Mouse (Mus musculus) c-Kit-positive CD71-negative TER-119-negative erythroid progenitor cells, embryonic 14.5 days (primary cell): Measurements from ENCODE around the gene Syngr4.
A peak's percentile ranks its signal among the peaks of the same experiment; 100 is the strongest.
"Not testable (repeated sequence)": the region's sequence is repeated elsewhere in the genome, so short reads cannot be mapped to it uniquely, and the experiment has no call there.

ENCODE experiments used
- DNase-seq: peaks from one replicate; pipeline ENCODE4 v3.0.0-alpha.2; 2013; ENCODE audit warnings: low read depth

Syngr4 gene

DNA sequence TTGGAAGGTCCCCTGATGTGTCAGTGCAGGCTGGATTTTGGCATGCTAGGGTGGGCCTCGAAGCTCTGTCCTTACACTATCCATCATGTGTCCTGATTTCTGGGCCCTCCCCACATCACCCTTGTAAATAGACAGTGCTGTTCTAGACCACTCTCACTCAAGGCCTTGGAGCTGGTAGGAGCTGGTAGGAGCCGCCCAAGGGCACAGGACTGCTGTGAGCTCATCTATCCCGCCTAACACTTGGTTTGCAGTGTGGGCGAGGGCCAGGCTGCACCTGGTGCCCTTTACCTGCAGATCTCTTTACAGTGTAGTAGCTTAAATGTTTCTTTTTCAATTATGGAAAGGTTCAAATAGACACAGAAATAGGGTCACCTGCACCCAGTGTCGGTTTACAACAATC is 18.5 kb upstream of the Syngr4 start:
- no peak for DNase-seq

DNA sequence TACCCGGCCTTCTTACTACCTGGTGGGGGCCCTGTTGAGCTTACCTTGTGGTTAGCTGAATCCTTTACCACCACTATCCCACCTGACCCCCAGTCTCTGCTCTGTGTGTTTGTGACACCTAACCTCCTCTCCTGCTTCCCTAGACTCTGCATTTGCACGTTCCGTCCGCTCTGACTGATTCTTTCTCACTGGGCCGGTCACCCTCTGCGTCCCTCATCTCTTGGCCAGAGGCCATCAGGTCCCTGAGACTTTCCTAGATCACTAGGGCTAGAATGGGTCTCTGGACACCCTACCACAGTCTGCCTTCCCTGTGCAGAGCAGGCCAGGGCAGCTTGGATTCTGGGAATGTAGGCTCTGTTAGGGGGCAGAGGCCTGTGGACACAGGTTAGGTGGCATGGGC is 17.6 kb upstream of the Syngr4 start:
- no peak for DNase-seq

DNA sequence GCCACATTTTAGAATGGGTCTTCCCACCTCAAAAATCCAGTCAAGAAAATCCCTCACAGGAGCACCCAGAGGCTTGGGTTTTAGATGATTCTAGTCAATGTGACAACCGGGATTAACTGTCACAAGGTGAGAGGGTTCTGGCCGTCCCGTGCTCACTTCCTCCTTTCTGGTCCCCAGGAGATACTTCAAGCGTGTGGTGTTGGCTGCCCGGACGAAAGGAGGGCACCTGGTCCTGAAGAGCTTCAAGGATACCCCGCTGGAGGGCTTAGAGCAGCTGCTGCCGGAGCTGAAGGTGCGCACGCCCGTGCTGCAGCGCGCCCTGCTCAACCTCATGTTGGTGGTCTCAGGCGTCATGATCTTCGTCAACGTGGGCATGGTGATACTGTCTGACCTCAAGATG is 12.6 kb upstream of the Syngr4 start:
- no peak for DNase-seq

DNA sequence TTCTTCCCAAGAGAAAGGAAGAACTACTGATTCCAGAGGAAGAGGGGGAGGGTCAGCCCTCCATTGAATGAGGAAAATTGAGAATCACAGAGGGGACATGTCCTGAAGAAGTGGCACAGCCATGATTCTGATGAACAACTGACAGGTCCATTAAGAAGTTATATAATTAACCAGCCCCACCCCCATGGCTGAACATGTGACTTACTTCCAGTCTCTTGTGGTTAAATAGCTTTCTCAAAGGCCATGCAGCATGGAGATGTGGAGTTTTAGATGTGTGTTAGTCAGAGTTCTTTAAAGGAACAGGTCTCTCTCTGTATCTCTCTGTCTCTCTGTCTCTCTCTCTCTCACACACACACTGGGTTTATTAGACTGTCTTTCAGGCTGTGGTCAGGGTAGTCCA is 11.9 kb upstream of the Syngr4 start:
- no peak for DNase-seq

DNA sequence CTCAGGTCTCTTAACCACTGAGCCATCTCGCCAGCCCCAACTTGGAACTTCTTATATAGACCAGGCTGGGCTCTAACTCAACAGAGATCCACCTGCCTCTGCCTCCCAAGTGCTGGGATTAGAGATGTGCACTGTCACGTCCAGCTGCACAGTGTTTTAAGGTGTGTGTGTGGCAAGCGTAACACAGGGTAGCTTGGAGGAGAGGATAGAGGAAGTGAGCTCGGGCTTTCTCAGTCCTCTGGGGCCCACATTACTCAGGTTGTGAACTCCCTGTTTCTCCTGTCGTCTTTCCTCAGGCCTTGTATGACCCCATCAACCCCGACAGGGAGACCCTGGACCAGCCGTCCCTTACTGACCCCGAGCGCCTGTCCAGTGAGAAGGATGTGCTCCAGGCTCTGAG is 10.1 kb upstream of the Syngr4 start:
- no peak for DNase-seq

DNA sequence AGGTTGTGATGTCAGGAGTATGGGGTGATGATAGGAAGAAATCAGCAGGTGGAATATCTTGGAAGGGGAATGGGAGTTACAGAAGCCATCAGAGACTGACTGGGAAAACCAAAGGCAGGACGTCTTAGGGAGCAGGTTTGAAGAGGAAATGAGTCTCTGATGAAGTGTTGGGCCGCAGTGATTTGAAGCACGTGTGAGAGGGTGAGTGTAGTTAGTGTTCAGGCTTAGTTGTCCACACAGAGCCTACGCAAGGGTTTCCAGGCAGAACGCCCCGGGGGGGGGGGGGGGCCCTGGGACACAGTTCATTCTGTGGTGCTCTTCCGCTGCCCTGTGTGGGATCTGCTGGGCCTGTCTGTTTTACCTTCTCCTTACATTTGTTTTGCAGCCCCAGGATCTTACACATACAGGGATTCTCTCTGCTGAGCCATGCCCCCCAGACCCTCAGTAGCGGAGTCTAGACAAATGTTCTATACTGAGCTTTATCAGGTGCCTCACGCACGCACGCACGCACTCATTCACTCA is 6.0 kb upstream of the Syngr4 start:
- DNase-seq: no peak

DNA sequence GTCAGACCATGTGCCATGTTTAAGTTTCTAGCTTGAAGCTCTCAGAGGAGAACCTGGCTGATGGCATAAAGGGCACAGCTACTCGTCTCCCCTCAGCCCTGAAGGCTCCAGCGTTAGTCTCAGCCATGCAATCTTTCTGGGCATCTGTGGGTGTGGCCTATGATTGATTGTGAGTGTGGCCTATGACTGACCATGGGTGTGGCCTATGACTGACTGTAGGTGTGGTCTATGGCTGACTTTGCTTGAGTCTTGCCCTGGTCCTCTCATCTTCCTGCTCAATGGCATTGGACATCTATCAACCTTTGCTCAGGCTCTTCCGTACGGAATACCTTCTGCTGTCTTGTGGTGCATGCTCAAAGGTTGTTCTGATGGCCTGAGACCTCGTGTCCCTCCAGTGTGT is 5.0 kb upstream of the Syngr4 start:
- peak; percentile 62 for DNase-seq

DNA sequence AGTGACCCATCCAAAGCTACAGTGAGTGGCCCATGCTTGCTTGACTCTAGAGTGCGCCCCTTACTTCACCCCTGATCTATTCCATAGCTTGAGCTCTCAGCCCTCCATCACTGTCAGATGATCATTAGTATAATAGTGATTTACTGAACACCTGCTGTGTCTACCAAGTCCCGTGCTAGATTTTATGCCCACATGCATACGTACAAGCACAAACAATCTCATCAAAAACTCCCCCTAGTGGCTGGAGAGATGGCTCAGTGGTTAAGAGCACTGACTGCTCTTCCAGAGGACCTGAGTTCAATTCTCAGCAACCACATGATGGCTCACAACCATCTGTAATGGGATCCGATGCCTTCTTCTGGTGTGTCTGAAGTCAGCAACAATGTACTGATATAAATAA is 1.6 kb upstream of the Syngr4 start:
- DNase-seq: not testable (repeated sequence)

DNA sequence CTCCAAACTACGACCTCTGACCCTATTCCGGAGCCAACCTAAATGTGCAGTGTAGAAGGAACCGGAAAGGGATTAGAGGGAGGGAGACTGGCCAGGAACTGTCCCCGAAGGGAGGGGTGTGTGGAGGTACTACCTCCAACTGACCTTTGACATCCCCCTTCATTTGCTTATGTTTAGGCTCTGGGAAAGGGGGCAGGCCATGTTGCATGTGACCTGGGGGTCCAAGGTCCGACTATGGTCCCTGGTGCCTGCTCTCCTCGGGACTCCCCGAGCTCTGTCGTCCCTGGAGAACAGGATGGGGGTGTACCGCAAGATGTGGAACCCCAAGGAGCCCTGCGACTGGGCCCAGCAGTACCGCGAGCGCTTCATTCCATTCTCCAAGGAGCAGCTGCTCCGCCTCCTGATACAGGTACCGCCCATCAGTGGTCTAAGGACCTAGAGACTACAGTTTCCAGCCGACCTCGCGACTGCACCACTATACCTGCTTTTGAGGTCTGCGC is 794 bp upstream of the Syngr4 start:
- no peak for DNase-seq

DNA sequence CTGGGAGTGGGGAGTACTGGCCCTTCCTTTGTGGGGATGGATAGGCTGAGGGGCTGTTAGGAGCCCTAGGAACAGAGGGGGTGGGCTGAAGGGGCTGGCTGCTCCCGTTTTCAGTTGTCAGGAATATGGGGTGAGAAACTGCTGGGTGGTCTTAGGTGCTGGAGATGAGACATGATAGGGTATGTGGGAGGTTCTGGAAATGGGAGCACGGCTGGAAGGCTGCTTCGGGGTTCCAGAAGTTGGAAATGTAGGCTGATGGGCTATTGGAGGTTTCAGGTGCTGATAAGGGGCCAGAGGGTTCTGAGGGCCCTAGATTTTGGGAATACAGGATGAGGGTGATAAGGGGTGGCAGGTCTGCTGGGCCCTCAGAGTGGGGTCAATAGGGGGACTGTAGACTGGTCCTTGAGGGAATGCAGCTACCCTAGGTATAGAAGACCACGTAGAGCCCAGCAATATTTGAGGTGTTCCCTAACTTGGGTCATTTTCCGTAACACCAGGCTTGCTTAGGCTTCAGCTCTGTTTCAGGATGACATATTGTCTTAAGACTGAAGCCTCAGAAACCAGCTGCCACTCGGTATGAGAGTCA is 490 bp downstream of the Syngr4 start:
- DNase-seq: no peak

DNA sequence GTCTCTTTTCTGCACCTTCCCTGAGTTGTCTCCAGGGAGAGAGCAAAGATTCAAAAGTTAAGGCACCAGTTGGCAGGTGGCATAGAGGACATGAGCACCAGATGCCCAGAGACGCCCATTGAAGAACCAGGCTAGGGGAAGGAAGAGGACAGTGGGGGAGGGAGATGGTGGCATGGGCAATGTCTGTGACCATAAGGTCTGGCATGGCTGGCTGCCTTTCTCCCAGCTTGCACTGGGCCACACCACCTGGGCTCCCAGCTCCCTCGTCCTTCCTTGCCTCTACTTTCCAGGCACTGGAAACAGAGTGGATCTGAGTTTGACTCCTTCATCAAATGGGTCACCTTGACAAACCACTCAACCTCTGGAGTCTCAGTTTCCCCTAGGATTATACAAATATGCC is 3.9 kb downstream of the Syngr4 start:
- no peak for DNase-seq

DNA sequence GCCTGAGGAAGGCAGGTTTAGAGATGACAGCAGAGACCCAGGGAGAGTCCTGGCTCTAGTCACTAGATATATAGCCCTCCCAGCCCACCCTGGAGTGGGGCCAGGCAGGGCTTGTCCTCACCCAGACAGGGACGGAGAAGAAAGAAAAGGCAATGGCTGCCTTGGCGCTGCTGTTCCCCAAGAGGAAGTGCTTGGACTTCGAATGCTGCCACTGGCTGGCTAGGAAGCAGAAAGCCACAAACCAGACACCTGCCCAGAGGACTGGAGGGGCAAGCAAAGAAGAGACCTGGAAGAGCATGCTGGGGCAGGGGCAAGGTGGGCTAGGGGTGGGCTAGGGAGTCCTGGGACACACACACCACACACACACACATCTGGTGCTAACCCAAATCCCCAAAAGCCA is 9.3 kb downstream of the Syngr4 start:
- no peak for DNase-seq

DNA sequence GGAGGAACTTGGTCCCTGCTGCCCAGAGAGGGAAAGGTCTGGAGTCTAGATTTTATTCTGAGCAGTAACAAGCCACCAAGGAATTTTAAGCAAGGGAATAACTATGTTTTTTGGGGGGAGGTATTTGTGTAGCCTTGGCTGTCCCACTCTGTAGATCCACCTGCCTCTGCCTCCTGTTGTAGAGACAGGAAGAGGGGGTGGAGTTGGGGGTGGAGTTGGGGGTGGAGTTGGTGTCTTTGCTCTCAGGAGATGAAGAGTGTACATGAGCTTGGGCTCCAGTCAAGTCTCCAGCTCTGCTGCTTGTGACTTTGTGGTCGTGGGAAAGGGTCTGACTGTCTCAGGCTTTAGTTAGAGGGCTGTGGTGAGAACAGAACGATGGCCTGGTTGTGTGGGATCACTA is 15.5 kb downstream of the Syngr4 start:
- no peak for DNase-seq

DNA sequence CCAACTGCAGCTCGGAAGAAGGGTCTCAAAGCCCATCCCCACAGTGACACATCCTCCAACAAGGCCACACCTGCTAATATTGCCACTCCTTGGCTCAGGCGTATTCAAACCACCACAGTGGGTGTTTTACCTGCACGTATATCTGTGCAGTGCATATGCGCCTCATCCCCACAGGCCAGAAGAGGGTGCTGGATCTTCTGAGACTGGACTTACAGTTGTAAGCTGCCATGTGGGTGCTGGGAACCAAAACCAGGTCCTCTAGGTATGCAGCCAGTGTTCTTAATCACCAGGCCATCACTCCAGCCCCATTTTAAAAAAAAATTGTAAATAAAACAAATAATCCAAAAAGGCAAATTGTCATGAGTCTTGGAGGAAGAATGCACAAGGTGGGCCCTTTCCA is 16.0 kb downstream of the Syngr4 start:
- DNase-seq: no peak

DNA sequence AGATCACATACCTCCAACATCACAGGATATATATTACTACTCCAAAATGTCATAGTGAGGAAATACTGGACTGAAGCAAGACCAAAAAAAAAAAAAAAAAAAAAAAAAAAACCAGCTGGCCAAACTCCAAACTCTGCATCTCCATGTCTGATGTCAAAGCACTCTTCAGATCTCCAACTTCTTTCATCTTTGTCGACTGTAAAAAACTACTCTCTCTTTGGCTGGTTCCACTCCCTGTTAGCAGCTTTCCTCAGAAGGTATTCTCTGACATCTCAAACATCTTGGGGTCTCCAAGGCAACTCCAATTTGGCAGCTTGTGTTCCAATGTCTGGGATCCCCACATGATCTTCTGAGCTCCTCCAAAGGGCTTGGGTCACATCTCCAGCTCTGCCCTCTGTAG is 18.2 kb downstream of the Syngr4 start, which contains the start of gene Grin2d:
Gene Grin2d (minus strand): TSS at position 101 of the 400 bp plus-strand sequence.
- not testable (repeated sequence) for DNase-seq

DNA sequence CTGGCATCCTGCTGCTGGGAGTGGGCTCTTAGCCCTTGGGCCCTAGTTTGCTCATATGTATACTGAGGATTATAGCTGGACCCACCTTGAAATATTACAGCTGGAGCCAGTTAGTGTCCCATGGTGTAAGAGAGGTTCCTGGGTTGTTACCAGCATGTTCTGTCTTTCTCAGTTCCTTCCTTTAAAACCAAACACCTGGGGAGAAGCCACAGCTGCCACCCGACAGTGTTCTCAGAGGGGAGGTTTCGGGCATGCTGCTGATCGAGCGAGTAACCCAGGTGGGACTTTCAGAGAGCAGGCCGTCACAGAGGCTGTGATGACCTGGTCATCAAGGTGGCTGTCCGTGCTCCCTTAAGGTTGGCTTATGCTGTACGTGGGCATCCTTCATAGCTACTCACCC is 19.6 kb downstream of the Syngr4 start:
- no peak for DNase-seq

DNA sequence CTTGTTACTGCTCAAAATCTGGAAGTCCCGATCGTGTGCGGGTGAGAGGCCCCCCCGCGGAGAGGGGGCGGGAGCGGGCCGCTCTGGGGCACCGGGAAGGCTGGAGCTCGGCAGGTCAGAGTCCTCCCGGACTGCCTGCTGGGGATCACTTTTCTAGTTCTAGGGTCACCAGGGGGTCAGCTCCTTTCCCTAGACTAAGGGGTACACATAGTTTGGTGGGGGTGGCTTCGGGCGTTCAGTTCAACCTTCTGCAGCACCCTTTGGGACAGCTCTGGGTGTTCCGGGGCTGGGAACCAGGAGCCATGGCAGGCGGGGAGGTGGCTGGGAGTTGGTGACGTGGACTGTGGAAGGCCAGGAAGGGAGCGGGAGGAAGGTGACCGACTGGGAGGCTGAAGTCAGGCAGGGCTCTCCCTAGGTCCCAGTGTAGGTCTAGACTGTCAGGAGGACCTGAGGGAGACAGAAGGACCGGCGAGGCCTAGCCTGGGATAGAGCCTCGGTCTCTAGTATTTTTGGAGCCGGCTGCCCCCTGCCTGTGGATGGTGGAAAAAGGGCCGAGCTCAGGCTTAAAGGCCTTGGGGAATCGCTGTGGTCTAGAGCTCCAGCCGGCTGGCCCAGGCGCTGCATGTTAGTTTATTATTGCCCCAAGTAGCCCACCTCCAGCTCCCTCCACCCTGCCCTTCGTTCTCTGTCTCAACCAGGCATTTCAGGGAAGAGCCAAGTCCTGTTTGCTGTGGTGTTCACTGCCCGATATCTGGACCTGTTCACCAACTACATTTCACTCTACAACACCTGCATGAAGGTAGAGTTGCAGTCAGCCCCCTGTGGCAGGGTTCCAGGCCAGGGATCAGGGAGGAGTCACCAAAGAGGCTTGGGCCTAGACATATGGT is 23.2 kb downstream of the Syngr4 start:
- peak; percentile 30 for DNase-seq

DNA sequence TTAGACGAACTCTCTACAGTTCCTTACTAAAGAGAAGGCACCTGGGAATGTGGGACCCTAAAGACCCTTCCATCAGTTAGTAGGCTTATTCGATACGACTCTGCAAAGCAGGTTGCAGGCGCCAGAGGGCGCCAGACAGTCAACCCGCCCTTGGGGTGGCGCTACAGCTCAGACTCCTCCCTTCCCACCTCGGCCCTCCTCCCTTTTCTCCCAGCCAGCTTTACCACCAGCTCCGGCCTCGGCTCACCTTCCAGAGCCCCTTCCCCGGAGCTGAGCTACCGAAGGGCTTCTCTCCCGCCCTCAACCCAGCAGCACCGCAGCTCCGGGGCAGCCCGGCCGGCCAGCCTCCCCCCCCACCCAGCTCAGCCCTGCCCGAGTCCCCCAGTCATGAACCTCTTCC is 23.9 kb downstream of the Syngr4 start, which contains the start of gene Kdelr1:
Gene Kdelr1 (plus strand): TSS at position 149 of the 400 bp plus-strand sequence.
- DNase-seq: peak; percentile 80

DNA sequence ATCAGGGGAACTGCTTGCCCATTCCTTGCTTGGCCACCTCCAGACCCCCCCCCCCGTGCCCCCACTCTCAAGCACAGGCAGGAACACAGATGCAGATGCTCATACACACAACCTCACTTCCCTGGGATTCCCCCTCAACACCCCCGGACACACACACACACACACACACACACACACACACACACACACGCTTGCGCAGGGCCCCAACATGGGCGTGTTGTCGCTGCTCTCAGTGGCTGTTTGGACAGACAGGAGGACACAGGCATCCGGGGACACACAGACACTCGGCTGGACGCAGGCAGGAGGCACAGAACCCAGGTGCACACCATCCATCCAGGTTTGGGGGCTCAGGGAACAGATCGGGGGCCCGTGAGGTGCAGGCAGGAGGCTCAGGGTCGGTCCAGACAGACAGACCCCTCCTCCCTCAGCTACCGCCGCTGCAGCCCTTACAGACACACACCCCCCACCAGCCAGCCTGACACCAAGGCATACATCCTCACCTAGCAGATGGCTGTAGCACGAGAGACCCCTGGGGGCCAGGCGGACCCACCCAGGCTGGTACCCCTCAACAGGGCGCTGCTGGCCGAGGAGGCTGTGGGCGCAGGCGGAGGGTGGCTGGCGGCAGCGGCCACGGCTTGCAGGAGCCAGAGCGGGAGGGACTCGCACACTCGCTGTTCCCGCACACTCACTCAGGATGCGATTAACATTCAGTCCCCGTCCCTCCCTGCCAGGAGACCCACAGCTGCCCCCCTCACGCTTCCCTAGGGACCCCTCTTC is 26.0 kb downstream of the Syngr4 start:
- no peak for DNase-seq

DNA sequence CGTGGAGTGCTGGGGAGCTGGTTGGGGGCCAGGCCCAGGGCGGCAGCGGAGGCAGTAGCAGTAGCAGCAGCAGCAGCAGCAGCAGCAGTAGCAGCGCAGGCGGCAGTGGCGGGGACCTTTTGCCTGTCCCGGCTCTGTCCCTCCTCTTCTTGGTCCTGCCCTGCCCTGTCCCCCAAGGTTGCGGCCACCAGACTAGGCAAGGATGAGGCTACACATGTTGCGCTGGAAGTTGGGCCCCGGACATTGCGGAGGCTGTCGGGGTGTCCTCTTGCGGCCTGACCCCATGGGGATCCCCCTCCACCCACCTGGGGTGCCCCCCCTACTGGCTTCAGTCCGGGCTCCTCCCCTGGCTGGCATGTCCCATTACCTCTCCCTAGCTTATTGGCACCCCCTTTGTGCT is 26.7 kb downstream of the Syngr4 start:
- no peak for DNase-seq

DNA sequence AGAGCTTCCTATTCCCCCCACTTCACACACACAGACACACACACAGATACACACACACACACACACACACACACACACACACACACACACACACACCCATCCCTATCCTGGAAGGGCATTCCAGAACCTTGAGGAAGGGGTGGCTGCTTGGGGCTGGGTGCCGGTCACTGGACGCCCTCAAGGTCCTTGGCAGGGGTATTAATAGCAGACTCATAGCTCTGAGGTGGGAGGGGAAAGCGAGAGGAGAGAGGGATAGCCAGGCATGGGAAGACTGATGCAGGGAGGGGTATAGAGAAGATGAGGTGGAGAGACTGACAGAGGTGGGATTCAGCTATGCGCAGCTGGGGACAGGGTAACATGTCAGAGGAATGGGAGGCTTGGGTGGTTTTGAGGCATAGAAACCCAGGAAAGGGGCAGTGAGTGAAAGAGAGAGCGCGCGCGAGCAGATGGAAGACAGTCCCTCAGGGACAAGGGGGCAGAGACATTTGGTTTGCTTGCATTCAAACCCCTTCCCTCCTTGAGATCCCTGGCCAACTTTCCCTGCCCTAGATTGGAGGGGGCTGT is 27.3 kb downstream of the Syngr4 start:
- no peak for DNase-seq

DNA sequence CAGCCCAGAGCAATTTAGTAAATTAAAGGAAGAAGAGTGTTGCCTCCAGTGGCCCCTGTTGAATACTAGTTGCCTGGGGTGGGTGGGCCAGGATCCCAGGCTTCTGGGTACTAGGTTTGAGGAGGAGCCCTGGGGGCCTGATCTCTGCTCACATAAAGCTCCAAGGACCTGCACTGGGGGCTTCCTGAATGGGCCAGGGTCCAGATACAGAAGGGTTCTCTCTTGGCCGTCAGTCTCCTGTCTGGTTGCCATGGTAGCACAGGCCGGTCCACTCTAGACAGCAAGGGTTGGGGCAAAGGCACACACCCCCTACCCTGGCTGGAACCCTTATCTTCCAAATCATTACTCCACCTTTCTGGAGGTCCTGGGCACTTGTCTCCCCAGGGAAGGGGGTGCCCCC is 28.6 kb downstream of the Syngr4 start:
- DNase-seq: no peak
